Mouse (Mus musculus) MEL (cell line): Measurements from ENCODE around the gene Mag. TPM values are rescaled to one million over a fixed set of nuclear protein-coding genes. Genes with fewer than 3 reads are reported as not detected.
A peak's percentile ranks its signal among the peaks of the same experiment; 100 is the strongest.

Experiments used
- DNase-seq: peaks from one replicate; pipeline ENCODE4 v3.0.0; 2011; ENCODE audit warnings: low read depth, low spot score
- H3K27ac ChIP-seq: 2 replicates; pipeline ENCODE4 v1.5.1; 2012; ENCODE audit warnings: low read depth, mild to moderate bottlenecking, control low read depth, low read length, moderate library complexity; ENCODE audit not compliant: control insufficient read depth
- H3K27me3 ChIP-seq, 2 experiments: fragments of 150-350 bp in 1 of 2; sonication (generic) in 1 of 2; 2 replicates each; pipeline ENCODE4 v1.6.1; 2012; ENCODE audit warnings: low read length in 2 of 2, mild to moderate bottlenecking in 2 of 2, improper control_type of control experiment in 1 of 2, moderate library complexity in 1 of 2; ENCODE audit not compliant: insufficient read depth in 2 of 2, control insufficient read depth in 1 of 2
- H3K36me3 ChIP-seq, 2 experiments: 2 replicates each; pipeline ENCODE4 v1.6.1; 2012 to 2014; ENCODE audit warnings: low read length in 2 of 2, improper control_type of control experiment in 1 of 2, inconsistent platforms in 1 of 2, mild to moderate bottlenecking in 1 of 2; ENCODE audit not compliant: insufficient read depth in 2 of 2, control insufficient read depth in 1 of 2
- H3K4me1 ChIP-seq, 2 experiments: fragments of 150-350 bp in 1 of 2; sonication (generic) in 1 of 2; 2 replicates each; pipeline ENCODE4 v1.6.1; 2012; ENCODE audit warnings: low read length in 2 of 2, improper control_type of control experiment in 1 of 2, mild to moderate bottlenecking in 1 of 2; ENCODE audit not compliant: insufficient read depth in 2 of 2, control insufficient read depth in 1 of 2
- H3K4me3 ChIP-seq, 2 experiments: fragments of 150-350 bp in 1 of 2; sonication (generic) in 1 of 2; 2 replicates each; pipeline ENCODE4 v1.5.1; 2012; ENCODE audit warnings: low read depth in 2 of 2, low read length in 2 of 2, mild to moderate bottlenecking in 2 of 2, moderate library complexity in 2 of 2, control low read depth in 1 of 2, improper control_type of control experiment in 1 of 2; ENCODE audit not compliant: control insufficient read depth in 1 of 2, insufficient read depth in 1 of 2
- H3K79me2 ChIP-seq: 2 replicates; pipeline ENCODE4 v1.6.1; 2012; ENCODE audit warnings: mild to moderate bottlenecking, low read length, moderate library complexity; ENCODE audit not compliant: control insufficient read depth, poor library complexity, insufficient read depth
- H3K9ac ChIP-seq: 2 replicates; pipeline ENCODE4 v1.6.1; 2012; ENCODE audit warnings: low read depth, mild to moderate bottlenecking, control low read depth, low read length, moderate library complexity; ENCODE audit not compliant: control insufficient read depth, poor library complexity, severe bottlenecking
- H3K9me3 ChIP-seq: fragments of 150-350 bp; sonication (generic); replicated peaks from 2 replicates; pipeline ENCODE4 v1.6.1; 2012; ENCODE audit warnings: mild to moderate bottlenecking, low read length, improper control_type of control experiment, moderate library complexity; ENCODE audit not compliant: insufficient read depth
- BHLHE40 ChIP-seq: IDR thresholded peaks from 2 replicates; pipeline ENCODE4 v1.6.1; 2012; ENCODE audit warnings: low read depth, mild to moderate bottlenecking, inconsistent platforms, low read length, improper control_type of control experiment, borderline replicate concordance
- ETS1 ChIP-seq: IDR thresholded peaks from 2 replicates; pipeline ENCODE4 v1.6.1; 2012; ENCODE audit warnings: low read depth, mild to moderate bottlenecking, inconsistent platforms, low read length, improper control_type of control experiment, moderate library complexity
- GABPA ChIP-seq: IDR thresholded peaks from 2 replicates; pipeline ENCODE4 v1.6.1; 2012; ENCODE audit warnings: low read depth, mild to moderate bottlenecking, inconsistent platforms, low read length, improper control_type of control experiment, moderate library complexity
- JUND ChIP-seq: IDR thresholded peaks from 2 replicates; pipeline ENCODE4 v1.6.1; 2011; ENCODE audit warnings: low read depth, mild to moderate bottlenecking, improper control_type of control experiment, low read length
- MAX ChIP-seq: IDR thresholded peaks from 2 replicates; pipeline ENCODE4 v1.6.1; 2011; ENCODE audit warnings: low read length, improper control_type of control experiment
- MXI1 ChIP-seq: IDR thresholded peaks from 2 replicates; pipeline ENCODE4 v1.6.1; 2011; ENCODE audit warnings: mild to moderate bottlenecking, low read depth, low read length, improper control_type of control experiment
- NRF1 ChIP-seq: IDR thresholded peaks from 2 replicates; pipeline ENCODE4 v1.6.1; 2014; ENCODE audit warnings: low read depth, mild to moderate bottlenecking, inconsistent platforms, low read length, improper control_type of control experiment, moderate library complexity; ENCODE audit not compliant: poor library complexity, insufficient read depth, severe bottlenecking
- POLR2A ChIP-seq, 2 experiments: IDR thresholded peaks; 2 replicates each; pipeline ENCODE4 v1.6.1; 2011 to 2012; ENCODE audit warnings: low read length in 2 of 2, mild to moderate bottlenecking in 2 of 2, control low read depth in 1 of 2, improper control_type of control experiment in 1 of 2, low read depth in 1 of 2, moderate library complexity in 1 of 2; ENCODE audit not compliant: control insufficient read depth in 1 of 2, insufficient read depth in 1 of 2, poor library complexity in 1 of 2
- POLR2AphosphoS5 ChIP-seq: IDR thresholded peaks from 2 replicates; pipeline ENCODE4 v1.6.1; 2012; ENCODE audit warnings: low read depth, borderline replicate concordance, mild to moderate bottlenecking, inconsistent platforms, low read length, moderate library complexity, mixed read lengths
- RAD21 ChIP-seq: IDR thresholded peaks from 2 replicates; pipeline ENCODE4 v1.6.1; 2011; ENCODE audit warnings: mild to moderate bottlenecking, low read depth, low read length, improper control_type of control experiment
- SIN3A ChIP-seq: IDR thresholded peaks from 2 replicates; pipeline ENCODE4 v1.6.1; 2012; ENCODE audit warnings: low read length, improper control_type of control experiment, inconsistent platforms
- SMC3 ChIP-seq: IDR thresholded peaks from 2 replicates; pipeline ENCODE4 v1.6.1; 2011; ENCODE audit warnings: low read depth, low read length, improper control_type of control experiment
- TCF12 ChIP-seq: IDR thresholded peaks from 2 replicates; pipeline ENCODE4 v1.6.1; 2014; ENCODE audit warnings: low read depth, mild to moderate bottlenecking, inconsistent platforms, low read length, improper control_type of control experiment, moderate library complexity
- USF1 ChIP-seq: IDR thresholded peaks from 2 replicates; pipeline ENCODE4 v1.6.1; 2014; ENCODE audit warnings: low read depth, mild to moderate bottlenecking, inconsistent platforms, low read length, improper control_type of control experiment, moderate library complexity
- USF2 ChIP-seq, 2 experiments: IDR thresholded peaks; 2 replicates each; pipeline ENCODE4 v1.6.1; 2011 to 2012; ENCODE audit warnings: improper control_type of control experiment in 2 of 2, low read length in 2 of 2, borderline replicate concordance in 1 of 2, inconsistent platforms in 1 of 2, low read depth in 1 of 2, mild to moderate bottlenecking in 1 of 2; ENCODE audit not compliant: insufficient read depth in 1 of 2
- ZNF384 ChIP-seq: IDR thresholded peaks from 2 replicates; pipeline ENCODE4 v1.6.1; 2012; ENCODE audit warnings: low read depth, mild to moderate bottlenecking, inconsistent platforms, low read length, improper control_type of control experiment
- polyA plus RNA-seq, 2 experiments: library from polyadenylated mRNA; stranded (reverse) in 1 of 2; unstranded in 1 of 2; fragments of >175 nt in 1 of 2; fragments of >200 nt in 1 of 2; gene quantifications; 2 replicates each; pipeline versions ENCODE4 v1.2.1 to v1.2.4; 2012; ENCODE audit warnings: low replicate concordance in 2 of 2, low read depth in 1 of 2; ENCODE audit not compliant: insufficient read length in 2 of 2, insufficient read depth in 1 of 2, missing spikeins in 1 of 2
- total RNA-seq: library from RNA; depleted of rRNA; stranded (reverse); fragments of 300-350 nt; gene quantifications from 2 replicates; pipeline ENCODE4 v1.2.3, GENCODE M21; 2012

Mag gene
- total and polyA plus RNA-seq, 3 experiments: not detected

DNA sequence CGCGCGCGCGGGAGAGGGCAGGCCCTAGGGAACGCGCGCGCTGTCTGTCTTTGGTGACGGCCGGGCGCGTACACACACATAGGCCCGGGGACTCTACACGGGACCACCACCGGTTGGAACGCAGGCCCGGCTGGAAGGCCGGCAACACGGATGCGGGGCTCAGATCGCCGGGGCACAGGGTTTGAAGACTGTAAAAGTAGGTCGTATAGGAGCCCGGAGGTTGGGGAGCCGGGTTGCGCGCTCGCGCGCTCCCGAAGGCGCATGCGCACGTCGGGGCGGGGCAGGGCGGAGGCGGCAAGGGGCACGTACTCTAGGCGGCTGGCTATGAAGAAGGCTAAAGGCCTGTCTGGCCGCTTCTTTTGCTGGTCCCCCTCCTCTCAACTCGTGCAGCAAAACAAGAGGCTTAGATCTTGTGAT, 42.7 kb upstream of the Mag start (continued):
- TF ChIP-seq BHLHE40 (no peak), MAX (no peak), SMC3 (no peak), JUND (no peak), ETS1 (no peak), USF2 (IDR thresholded peaks at IDR 0.05; ENCODE audit: borderline replicate concordance in 1 of 2, insufficient read depth in 1 of 2, low read depth in 1 of 2, low read length in 2 of 2) (no peak), POLR2A (IDR thresholded peaks at IDR 0.05; ENCODE audit: control insufficient read depth in 1 of 2, insufficient read depth in 1 of 2, low read depth in 1 of 2, low read length in 2 of 2, poor library complexity in 1 of 2) (peak; percentile 64 to 81; a peak in 3 of 4 replicates), USF1 (no peak), RAD21 (no peak), TCF12 (no peak), NRF1 (peak; percentile 83), GABPA (no peak), SIN3A (0 out of 2 replicates have a peak, but pooled peaks have one; percentile 32)

GRCm38 (mm10) chr7:30956756-30957366, 42.2 kb upstream of the Mag start, which contains the start of gene Usf2:
Usf2 (minus strand) TSS chr7:30956803.
- H3K4me3 ChIP-seq: peak within 1 kb of the TSS; percentile 85 to 97
- no peaks in the 10 kb centered on the region for H3K9me3 ChIP-seq
- H3K4me1 ChIP-seq: peaks cover 0 to 11% of the 10 kb centered on the region in 2 experiments; a peak in 1 of 4 replicates
- H3K9ac ChIP-seq: peak within 1 kb of the TSS; percentile 98
- DNase-seq: peak; percentile 70
- no peaks in the 10 kb centered on the region for H3K27me3 ChIP-seq
- H3K36me3 ChIP-seq: peaks cover 2 to 9% of the 10 kb centered on the region in 2 experiments; a peak in 3 of 4 replicates
- peak within 1 kb of the TSS; percentile 90 for H3K27ac ChIP-seq
- peak; percentile 86 for TF ChIP-seq ZNF384
- no peak for TF ChIP-seq BHLHE40
- no peak for TF ChIP-seq POLR2AphosphoS5
- TF ChIP-seq USF2 (IDR thresholded peaks at IDR 0.05; ENCODE audit: borderline replicate concordance in 1 of 2, insufficient read depth in 1 of 2, low read depth in 1 of 2, low read length in 2 of 2): peak in 1 of 2 experiments; percentile 66; a peak in 2 of 4 replicates
- peak; percentile 54; the same call in 1 of the 2 replicates for TF ChIP-seq MXI1
- peak; percentile 86 for TF ChIP-seq USF1
- H3K79me2 ChIP-seq: peaks cover 18% of the 10 kb centered on the region
